Mouse (Mus musculus) megakaryocyte-erythroid progenitor cell, adult 5-6 weeks (primary cell): ENCODE data around the gene Crk. TPM values are rescaled to one million over a fixed set of nuclear protein-coding genes. Genes with fewer than 3 reads are reported as not detected.

ENCODE experiments used
- ATAC-seq: replicated peaks from 2 replicates; pipeline ENCODE4 v1.8.0; 2016; ENCODE audit warnings: mild to moderate bottlenecking, inconsistent platforms; ENCODE audit not compliant: severe bottlenecking, poor library complexity, low FRiP score, low TSS enrichment
- total RNA-seq, 2 experiments: library from RNA; stranded (forward) in 1 of 2; stranded (reverse) in 1 of 2; fragments of 200-1000, 215-1000 nt in 1 of 2; fragments of >200 nt in 1 of 2; fragmentation: Nextera tagmentation in 1 of 2; gene quantifications; 2 replicates each; pipeline ENCODE4 v1.2.3; 2014 to 2017

Gene Crk
- 33.0 and 38.5 TPM in 2 replicates for total RNA-seq (2014; fragmentation: Nextera tagmentation)
- total RNA-seq (2017) = 29.5 and 39.8 TPM in 2 replicates

GRCm38 (mm10) chr11:75678747-75679438 lies at the start of gene Crk:
Gene Crk (plus strand): TSS chr11:75679259.
- peak; percentile 96 for ATAC-seq

- ATAC-seq = no peak
These were observed 49.0 kb upstream of the Crk start for GRCm38 (mm10) chr11:75630098-75630497.

GRCm38 (mm10) chr11:75630645-75631229 lies 48.3 kb upstream of the Crk start, which contains the start of gene Inpp5k:
Gene Inpp5k (plus strand): TSS chr11:75630988.
- ATAC-seq = peak; percentile 99

GRCm38 (mm10) chr11:75631561-75632225 lies 47.4 kb upstream of the Crk start:
- no peak for ATAC-seq

GRCm38 (mm10) chr11:75632921-75633320 lies 46.1 kb upstream of the Crk start:
- no peak for ATAC-seq

- ATAC-seq = no peak
These were observed 44.3 kb upstream of the Crk start for GRCm38 (mm10) chr11:75634801-75635200.

- no peak for ATAC-seq
These were observed 43.7 kb upstream of the Crk start for GRCm38 (mm10) chr11:75635315-75635714.

- no peak for ATAC-seq
These were observed 35.7 kb upstream of the Crk start for GRCm38 (mm10) chr11:75643323-75643722.

- ATAC-seq = no peak
These were observed 34.4 kb upstream of the Crk start for GRCm38 (mm10) chr11:75644684-75645083.

- ATAC-seq = no peak
These were observed 31.3 kb upstream of the Crk start for GRCm38 (mm10) chr11:75647681-75648211.

- no peak for ATAC-seq
These were observed 29.9 kb upstream of the Crk start for GRCm38 (mm10) chr11:75649155-75649561.

- ATAC-seq = no peak
These were observed 28.7 kb upstream of the Crk start, which contains the start of gene Myo1c for GRCm38 (mm10) chr11:75650311-75650710. Gene Myo1c (plus strand): TSS chr11:75650504.

GRCm38 (mm10) chr11:75650958-75651425 lies 28.1 kb upstream of the Crk start:
- ATAC-seq = no peak

- ATAC-seq = peak; percentile 42
These were observed 27.4 kb upstream of the Crk start for GRCm38 (mm10) chr11:75651426-75652221.

- no peak for ATAC-seq
These were observed 26.7 kb upstream of the Crk start for GRCm38 (mm10) chr11:75652222-75652941.

- no peak for ATAC-seq
These were observed 25.9 kb upstream of the Crk start for GRCm38 (mm10) chr11:75652942-75653684.

GRCm38 (mm10) chr11:75653781-75654470 lies 25.1 kb upstream of the Crk start:
- peak; percentile 49 for ATAC-seq
